Mouse (Mus musculus) inflammation-experienced regulatory T-cells, adult 6 months (primary cell): ENCODE data around the gene Hdac7. TPM values are rescaled to one million over a fixed set of nuclear protein-coding genes. Genes with fewer than 3 reads are reported as not detected.

ENCODE experiments used
- ATAC-seq: one replicate; pipeline ENCODE4 v1.8.0; 2017
- polyA plus RNA-seq, 3 experiments: library from polyadenylated mRNA; unstranded; fragments of 100-300 nt; shearing (Covaris generic); gene quantifications; one replicate each; pipeline ENCODE4 v1.2.1; 2017

The Hdac7 gene
- polyA plus RNA-seq, 3 experiments from 2014 or later, result 47.2 to 80.6 (median 77.9) TPM

DNA sequence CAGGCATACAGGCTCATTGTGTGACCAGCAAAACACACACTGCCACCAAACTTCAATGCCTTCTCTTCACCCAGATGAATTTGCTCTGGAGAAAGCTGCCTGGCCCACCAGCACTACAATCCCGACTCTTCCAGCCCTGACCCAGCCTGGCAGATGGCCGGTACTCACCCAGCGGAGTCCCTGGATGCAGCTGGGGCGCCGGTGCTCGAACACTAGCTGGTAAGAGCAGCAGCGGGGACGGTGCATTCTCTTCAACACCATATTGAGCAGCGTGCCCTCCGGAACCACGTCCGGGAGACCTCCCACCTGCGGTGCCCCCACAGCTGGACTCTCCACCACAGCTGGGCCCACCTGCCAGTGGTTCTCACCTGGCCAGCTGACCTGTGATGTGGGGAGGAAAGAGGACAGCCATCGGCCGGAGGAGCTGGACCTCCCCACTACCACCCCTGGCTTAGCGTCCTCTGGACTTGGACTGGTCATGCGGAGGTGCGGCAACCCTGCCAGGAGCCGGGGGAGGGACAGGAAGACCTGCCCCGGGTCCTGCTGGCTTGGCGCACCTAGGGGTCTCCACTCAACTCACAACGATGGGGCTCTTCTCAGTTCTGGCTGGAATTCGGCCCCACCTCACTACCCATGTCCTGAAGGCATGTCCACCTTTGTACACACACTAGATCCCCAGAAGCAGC is 77.6 kb downstream of the Hdac7 start:
- no peak for ATAC-seq

DNA sequence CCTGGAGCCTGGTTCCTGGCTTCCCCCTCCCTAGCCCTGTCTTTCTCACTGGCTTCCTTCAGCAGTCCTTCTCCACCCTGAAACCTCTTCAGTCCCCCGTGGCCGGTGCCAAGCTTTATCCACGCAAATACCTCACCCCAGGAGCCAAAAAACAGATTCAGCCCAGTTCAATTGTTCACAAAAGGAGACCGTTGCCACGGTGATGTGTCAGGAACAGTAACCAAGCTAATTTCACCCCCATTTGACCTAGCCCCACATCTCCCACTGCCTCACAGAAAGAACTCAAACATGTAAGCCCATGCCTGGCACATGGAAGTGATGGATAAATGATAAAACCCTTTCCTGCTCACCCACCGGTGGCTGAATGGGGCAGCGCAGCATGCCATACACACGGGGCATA is 78.1 kb downstream of the Hdac7 start:
- no peak for ATAC-seq

DNA sequence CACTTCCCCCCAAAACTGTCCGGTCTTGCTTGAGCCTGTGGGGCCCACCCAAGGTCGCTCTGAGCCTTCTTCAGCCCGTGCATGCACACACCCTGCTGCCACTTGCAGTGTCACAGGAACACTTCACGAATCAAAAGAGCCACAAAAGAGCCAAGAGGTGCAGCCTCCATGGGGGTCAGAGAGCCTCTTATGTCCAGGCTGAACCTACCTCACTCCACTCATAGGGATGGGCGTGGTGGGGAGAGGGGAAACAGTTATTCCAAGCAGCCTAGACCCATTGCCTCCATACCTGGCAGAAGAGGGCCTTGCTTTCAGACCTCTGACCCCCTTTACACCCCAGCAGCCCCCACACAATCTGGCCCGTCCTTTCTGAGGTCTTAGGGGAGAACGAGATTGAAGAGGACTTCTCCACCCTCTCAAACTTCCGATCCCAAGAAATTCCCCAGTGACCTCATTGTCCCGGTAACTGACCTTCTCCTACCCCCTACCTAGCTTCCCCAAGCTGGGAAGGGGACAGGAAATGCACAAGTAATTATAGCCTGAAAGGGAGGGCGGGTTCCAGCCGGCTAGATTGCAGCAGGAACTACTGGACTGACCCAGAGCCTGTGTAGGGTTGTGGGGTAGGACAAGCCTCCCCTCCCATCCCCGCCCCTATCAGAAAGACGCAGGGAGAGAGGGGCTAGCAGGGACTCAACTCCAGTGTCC is 79.1 kb downstream of the Hdac7 start:
- no peak for ATAC-seq

DNA sequence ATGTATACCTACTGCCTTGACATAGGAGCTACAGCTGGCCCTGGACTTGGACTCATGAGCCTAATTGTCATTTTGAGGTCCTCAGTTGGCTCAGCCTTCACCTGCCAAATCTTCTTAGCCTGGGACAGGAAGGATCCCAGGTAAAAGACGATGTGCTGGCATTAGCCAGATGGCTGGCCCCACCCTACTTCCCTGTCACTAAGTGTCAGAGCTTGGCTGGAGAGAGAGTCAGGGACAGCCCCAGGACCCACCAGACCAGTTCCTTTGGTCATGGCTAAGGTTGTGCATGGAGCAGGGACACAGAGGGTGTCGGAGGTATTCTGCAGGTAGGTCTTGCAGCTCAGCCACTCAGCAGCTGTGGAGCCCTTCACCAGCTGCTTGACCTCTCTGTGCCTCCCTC is 79.8 kb downstream of the Hdac7 start:
- ATAC-seq, result no peak

DNA sequence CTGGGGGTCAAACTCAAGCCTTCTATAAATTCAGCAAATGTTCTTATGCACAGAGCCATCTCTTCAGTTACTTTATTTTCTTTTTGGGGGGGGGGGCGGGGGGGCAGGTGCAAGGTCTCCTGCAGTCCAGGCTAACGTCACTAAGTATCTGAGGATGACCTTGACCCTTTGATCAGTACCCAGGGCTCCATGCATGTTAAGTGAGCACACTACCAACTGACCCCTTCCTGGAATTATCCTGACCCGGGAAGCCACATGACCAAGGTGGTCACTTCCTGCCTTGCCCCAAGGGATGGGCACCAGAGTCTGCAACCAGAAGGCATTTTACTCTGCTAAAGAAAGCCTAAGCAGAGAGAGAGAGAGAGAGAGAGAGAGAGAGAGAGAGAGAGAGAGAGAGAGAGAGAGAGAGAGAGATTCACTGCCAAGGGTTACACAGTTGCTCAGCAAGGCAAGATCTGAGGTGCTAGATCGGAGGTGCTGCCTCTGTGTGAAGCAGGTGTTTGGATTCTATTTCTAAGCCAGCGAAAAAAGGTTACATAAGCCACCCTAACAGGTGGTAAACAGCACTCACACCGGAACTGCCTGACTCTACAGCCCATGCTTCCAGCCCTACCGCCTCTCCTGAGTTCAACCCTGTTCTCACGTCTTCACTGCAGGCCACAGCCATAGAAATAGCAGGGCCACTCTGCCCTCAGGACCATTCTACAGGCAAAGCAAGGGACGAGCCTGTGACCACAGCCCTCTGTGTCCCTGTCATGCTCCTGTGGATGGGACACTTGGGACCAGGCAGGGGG is 80.8 kb downstream of the Hdac7 start:
- ATAC-seq, result no peak

DNA sequence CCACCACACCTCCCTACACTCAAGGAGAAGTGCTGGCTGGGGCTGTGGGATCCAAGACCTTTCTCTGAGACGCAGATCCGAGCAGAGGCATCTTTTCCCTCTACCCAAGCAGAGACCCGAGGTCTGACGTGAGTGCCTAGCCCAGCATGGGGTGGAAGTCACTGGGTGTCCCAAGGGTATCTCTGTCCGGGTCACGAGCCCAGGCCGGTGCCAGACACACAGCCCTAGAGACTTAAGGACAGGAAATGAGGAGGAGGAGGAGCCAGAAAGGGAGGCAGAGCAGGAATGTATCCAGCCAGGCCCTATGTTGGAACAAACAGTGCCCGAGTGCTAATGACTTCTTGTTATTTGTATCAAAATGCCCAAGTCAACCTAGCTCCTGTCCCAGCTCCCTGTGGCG is 81.6 kb downstream of the Hdac7 start:
- no peak for ATAC-seq

DNA sequence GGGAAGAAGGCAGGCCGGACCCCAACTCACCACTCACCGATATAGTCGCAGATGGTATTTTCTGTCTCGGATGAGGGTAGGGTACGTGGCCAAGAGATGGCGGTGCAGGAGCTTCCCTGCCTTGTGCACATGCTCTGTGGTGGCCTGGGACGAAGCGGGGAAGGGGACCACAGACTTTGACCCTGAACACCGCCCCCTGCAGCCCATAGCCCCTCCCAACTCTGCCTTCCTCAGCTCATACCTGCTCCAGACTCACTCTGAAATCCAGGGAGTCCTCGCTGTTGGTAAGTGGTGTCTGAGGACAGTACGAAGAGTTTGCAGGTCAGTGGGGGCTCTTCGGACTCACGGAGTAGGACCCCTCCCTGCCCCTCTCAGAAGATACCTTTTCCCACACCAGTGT is 82.9 kb downstream of the Hdac7 start:
- ATAC-seq, result no peak

DNA sequence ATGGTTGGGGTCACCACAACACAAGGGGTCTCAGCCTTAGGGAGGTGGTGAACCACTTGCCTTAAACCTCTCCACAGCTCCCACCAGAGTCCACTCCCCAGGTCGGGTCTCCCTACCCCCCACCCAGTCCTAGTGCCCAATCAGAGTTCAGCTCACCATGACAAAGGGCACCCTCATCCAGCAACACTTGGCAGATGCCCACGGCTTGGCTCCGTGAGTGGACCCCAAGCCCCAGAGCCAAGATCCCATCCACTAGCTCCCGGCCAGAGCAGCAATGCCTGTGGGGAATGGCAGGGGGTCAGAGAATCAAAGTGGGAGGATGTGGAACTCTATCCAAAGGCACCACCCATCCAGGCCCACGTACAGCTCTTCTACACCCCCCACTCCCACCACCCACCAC is 83.3 kb downstream of the Hdac7 start:
- no peak for ATAC-seq

DNA sequence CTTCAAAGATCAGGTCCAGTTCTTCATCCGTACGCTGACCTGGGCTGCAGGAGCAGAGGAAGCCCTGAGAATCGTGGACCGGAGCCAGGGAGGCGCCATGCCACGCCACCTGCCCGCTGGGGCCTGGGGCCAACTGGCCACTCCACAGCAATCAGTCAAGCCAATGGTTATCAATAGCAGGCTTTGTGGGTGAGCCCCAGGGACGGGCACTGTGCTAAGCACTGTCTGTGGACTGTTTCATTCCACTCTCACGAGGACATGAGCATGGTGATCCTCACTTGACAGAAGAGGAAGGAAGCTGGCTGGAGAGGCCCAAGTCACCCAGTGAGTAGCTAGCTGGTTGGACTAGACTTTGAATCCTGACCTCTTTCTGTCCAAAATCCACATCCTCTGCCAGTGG is 84.3 kb downstream of the Hdac7 start:
- no peak for ATAC-seq

DNA sequence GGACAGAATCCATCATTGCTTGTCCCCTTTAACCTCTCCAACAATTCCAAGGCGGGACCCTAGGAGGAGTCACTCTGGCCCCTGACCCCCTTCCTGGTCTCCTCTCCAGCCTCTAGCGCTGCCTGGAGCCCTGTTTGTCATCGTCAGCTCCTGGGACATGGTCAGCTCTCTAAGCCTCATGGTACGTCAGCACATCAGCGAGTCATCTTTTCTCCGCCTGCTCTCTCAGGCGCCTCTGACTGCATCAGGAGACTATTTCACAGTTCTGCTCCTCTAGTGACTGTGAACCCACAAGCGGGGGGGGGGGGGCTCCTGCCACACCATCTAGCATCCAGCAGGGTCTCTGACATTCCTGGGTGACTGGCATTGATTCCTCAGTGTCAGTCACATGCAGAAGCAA is 88.9 kb downstream of the Hdac7 start:
- no peak for ATAC-seq

DNA sequence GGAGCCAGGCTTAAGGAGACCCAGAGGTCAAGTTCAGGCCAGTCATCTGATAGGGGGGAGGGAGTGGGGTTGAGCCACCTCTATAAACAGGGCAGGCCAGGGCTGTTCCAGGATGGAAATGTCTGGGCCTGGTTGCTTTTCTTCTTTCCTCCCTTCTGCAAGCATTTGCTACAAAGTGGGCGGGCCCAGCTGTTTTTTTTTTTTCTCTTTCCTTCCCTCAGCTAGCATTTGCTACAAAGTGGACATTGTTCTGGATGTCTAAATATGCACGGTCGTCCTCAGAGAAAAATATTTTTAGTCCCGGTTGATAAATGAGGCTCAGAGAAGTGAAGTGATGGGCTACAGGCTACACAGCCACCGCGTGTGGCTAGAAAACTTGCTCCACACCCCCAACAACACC is 89.8 kb downstream of the Hdac7 start:
- no peak for ATAC-seq

DNA sequence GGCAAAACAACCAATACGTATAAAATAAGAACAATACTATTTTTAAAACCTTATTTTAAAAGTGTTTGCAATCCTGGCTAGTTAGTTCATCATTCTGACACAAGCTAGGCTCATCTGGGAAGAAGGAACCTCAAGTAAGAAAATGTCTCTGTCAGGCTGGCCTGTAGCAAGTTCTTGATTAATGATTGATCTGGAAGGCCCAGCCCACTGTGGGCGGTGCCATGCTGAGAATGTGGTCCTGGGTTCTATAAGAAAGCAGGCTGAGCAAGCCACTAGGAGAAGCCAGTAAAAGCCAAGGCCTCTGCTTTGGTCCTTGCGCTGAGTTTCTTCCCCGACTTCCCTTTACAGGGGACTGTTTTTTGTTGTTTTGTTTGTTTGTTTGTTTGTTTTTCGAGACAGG is 91.8 kb downstream of the Hdac7 start:
- no peak for ATAC-seq

DNA sequence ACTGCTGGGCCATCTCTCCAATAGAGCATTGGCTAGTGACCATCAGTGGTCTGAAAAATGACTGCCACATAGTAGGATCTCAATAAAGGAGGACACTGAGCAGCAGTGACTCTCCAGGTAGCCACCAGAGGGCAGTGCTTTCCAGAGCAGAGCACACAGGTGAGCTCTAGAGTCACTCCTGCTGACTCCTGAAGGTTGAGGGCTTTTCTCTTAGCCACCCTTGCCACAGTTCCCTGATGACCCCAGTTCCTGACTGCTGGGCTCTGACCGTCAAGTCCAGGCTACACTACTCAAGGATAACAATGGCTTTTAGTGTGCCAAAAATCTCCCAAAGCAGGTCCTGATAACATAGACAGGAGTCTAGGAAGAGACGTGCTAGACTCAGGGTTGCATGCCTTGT is 92.6 kb downstream of the Hdac7 start:
- ATAC-seq, result no peak

DNA sequence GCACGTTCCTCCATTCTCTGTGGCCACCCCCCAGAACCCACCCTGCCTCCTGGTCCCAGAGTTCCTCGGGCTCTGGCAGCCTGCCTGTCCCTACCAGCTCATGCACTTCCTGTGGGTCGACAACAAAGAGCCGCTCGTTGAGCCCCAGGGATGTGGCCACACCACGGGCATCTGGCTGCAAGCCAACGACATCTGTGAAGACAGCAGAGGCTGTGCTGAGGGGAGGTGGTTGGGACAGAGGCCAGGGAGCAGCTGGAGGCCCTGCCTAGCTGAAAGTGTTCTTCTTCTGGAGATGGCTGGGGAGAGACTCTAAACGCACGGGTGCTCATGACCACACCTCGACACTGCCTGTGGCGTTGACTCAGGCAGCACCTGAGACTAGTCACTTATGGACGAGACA is 93.6 kb downstream of the Hdac7 start:
- no peak for ATAC-seq

DNA sequence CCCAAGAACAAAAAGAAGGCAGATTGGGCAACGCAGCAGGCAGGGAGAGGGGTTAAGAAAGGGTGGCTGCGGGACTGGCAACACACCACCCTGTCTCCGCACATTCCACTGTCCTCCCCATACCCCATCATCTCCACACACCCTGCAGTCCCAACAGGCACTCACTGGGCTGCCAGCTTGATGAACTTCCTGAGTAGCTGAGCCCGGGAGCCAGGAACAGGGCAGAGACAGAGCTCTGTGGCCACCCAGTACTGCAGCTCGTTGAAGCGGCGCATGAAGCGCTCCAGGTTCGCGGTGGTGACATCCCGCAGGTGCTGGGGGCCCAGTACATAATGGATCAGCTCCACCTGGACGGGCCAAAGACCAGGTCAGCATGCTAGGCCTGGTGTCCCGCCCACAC is 94.5 kb downstream of the Hdac7 start:
- no peak for ATAC-seq

DNA sequence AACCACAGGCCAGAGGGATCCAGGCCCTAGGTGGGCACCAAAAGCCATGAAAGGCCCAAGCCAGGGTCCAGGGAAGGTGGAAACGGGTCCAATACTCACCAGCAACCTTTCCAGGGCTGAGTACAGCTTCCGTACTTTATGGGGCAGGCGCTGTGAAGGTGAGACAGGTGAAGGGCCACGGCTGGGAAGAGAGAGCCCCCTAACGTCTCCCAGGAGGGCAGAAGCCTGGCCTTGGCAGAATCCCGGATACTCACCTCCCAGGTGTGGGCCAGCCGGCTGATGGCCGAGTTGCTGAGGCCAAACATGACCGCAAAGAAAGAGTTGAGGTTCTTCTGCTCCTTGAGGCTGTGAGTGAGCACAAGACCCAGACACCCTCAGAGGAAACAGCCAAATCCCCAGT is 94.9 kb downstream of the Hdac7 start:
- ATAC-seq, result no peak

DNA sequence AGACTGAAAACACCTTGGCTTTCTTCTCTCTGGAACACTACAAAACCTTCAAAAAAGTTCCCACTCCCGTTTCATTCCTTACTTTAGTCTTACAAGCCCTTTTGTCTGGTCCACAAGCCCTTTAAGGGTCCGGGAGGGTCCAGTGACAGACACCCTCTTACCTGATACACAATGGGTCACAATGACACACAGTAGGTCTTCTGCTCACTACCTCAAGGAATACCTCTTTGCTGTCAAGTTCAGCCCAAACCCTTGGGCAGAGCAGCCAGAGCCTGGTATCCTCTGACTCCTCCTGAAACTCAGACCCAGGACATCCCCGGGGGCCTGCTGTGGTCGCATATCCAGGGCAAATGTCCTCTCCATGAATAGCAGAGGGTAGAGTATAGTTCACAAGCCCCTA is 95.3 kb downstream of the Hdac7 start:
- no peak for ATAC-seq

DNA sequence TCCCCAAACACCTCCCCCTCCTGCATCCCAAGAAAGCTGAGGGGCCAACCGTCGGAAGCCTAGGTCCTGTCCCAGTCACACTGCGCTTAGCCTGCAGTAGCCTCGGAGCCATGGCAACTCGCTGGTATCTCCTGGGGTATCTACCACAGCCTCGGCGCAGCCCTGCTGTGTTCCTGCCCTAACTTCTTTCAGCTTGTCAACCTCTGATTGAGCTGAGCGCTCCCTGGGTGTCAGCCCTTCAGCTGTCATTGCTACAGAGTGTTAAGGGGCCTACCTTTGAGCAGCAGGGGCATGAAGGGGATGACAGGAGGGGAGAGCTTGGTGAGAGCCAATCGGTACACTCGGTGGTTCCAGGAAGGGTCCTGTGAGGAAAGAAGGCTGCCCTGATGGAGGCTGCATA is 96.0 kb downstream of the Hdac7 start:
- no peak for ATAC-seq

DNA sequence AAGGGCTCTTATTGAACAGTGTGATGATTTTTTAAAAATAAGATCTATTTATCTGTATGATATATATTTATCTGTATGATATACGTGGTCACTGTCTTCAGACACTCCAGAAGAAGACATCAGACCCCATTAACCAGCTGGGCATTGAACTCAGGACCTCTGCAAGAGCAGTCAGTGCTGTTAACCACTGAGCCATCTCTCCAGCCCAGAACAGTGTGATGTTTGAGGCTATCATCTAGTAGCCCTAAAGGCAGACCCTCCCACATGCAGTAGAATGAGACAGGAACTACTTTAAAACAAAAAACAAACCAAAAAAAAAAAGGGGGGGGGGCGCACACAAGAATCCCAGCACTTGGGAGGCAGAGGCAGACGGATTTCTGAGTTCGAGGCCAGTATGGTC is 96.8 kb downstream of the Hdac7 start:
- ATAC-seq, result no peak

DNA sequence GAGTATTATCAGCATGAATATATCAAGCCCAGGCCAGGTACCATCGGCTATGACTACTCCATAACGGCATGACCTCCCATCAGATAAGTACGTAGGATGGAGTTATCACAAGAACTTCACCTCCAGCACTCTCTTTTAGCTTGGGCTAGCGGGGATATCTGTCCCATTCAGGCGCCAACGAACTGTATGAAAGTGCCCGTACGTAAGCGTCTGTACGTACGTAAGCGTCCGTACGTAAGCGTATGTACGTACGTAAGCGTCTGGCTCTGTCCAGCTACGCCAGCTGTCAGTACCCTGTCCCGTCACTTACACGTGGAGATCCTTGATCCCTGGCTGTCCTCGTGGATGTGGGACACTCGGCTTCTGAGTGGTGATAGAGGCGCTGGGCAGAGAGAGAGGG is 97.6 kb downstream of the Hdac7 start:
- ATAC-seq, result no peak

DNA sequence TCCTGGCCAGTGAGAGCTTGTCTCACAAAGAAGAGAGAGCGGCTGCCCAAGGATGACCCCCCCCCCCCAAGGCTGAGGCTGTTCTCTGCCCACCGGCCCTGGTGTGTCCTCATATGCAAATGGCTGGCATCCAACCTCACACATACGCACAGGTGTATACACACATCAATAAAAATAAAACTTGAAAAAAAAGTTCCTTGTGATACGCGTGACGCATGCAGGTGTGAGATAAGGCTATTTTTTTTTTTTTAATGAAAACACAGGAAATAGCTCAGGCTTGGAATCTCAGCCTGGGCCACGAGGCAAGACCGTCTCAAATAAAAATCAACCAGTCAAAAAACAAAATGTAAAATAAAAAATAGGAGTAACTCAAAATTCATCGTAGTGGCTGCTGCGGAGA is 98.0 kb downstream of the Hdac7 start:
- ATAC-seq, result no peak

DNA sequence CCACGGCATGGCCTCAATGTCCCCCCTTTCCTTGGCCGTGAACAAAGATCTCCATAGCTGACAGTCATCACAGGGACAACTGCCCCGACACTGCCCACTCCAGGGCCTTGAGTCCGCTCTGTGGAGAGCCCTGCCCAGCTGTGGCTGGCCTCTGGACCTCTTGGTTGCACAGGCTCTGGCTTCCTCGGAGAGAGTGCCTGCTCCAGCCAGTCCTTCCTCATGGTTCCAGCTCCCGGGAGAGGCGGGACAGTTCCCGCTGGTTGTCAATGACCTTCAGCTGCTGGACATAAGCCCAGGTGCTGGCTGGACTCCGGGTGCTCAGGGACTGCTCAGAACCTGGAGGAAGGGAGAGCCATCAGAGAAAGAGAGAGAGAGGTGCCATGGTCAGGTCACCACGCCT is 99.0 kb downstream of the Hdac7 start:
- no peak for ATAC-seq

DNA sequence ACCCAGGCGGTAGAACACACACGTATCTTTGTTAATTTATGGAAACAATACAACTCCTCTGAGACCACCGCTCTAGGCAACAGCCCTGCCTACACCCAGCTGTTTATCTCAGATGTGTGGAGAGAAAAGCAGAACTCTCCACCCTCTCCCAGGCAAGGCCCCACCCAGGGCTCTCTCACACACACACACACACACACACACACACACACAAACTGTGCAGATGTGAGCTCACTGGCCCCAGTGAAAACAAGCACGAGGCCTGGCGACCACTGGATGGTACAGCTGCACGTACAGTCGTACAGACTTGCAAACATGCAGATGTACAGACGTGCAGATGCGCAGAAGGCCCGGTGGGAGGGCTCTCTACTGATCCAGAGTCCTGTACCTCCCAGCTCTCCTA is 99.4 kb downstream of the Hdac7 start:
- no peak for ATAC-seq

DNA sequence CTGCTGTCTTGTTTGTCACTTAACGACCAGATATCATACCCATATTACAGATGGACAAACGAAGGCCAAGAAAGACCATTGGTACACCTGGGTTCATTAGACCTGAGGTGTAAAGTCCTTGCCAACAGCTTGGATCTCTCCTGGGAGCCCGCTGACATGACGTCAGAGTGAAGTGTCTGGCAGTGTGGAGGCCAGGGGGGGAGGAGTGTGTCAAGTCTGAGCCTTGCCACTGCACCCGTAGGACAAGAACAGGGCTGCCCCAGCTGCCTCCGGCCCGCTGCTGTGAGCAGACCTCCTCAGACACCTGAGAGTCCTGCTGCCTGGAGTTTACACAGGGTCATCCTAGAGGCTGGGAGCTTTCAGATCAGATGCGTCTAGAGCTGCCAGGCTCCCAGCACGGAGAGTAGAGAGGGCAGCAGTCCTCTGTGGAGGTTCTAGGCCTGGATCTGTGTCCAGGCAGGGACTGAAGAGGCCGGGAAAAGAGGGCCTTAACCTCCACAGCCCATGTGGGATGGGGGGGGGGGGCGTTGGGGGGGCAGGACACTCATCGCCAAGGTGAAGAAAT is 100.3 kb downstream of the Hdac7 start:
- ATAC-seq, result no peak
